ENCODE assay signal across 8 mouse cellular contexts in genomic region chr11:107025411-107026321, GRCm38 (mm10). TPM values are rescaled to one million over a fixed set of nuclear protein-coding genes. Genes with fewer than 3 reads are reported as not detected.
A peak's percentile ranks its signal among the peaks of the same experiment; 100 is the strongest.
DNase-seq lines count a peak whose midpoint lies in the region; ATAC-seq lines count a peak whose summit lies in the region.

TSS of gene 1810010H24Rik (plus strand) at chr11:107025681.

- no peak for ATAC-seq in heart, embryonic 16.5 days (replicated peaks; ENCODE audit: extremely low read depth, insufficient read depth, low FRiP score)
- 0 out of 2 replicates have a peak, but pooled peaks have one; percentile 14 for ATAC-seq in limb, embryonic 11.5 days (ENCODE audit: insufficient number of reproducible peaks, low FRiP score, low TSS enrichment, low read depth)
- 0 out of 2 replicates have a peak, but pooled peaks have one; percentile 18 for ATAC-seq in midbrain, embryonic 15.5 days (replicated peaks)

- under 1% methylated on average over 45 of the region's 45 CpGs for WGBS in heart, embryonic 16.5 days
- WGBS in limb, embryonic 11.5 days = under 1% methylated on average over 45 of the region's 45 CpGs
- under 1% methylated on average over 45 of the region's 45 CpGs for WGBS in midbrain, embryonic 15.5 days

- peaks cover 21% of the 10 kb centered on the region for H3K4me1 ChIP-seq in heart, embryonic 16.5 days (ENCODE audit: control insufficient read depth, insufficient read depth, low read length)
- H3K4me1 ChIP-seq in limb, embryonic 11.5 days (ENCODE audit: control insufficient read depth, insufficient read depth, low read length) = peaks cover 12% of the 10 kb centered on the region; the same call in 1 of the 2 replicates
- peaks cover 29% of the 10 kb centered on the region for H3K4me1 ChIP-seq in midbrain, embryonic 15.5 days

- peak within 1 kb of the TSS; percentile 67 for H3K4me3 ChIP-seq in heart, embryonic 16.5 days (ENCODE audit: low read length)
- H3K4me3 ChIP-seq in limb, embryonic 11.5 days (ENCODE audit: low read depth, low read length) = peak within 1 kb of the TSS; percentile 33
- peak within 1 kb of the TSS; percentile 49 for H3K4me3 ChIP-seq in midbrain, embryonic 15.5 days

- no peaks in the 10 kb centered on the region for H3K9me3 ChIP-seq in heart, embryonic 16.5 days (replicated peaks; ENCODE audit: control insufficient read depth, low read length)
- H3K9me3 ChIP-seq in limb, embryonic 11.5 days (ENCODE audit: control insufficient read depth, low read length) = no peaks in the 10 kb centered on the region
- no peaks in the 10 kb centered on the region for H3K9me3 ChIP-seq in midbrain, embryonic 15.5 days

- H3K4me2 ChIP-seq in heart, embryonic 16.5 days (ENCODE audit: low read depth, low read length) = peak within 1 kb of the TSS; percentile 98
- peak within 1 kb of the TSS; percentile 78 for H3K4me2 ChIP-seq in limb, embryonic 11.5 days (ENCODE audit: low read depth, severe bottlenecking)
- peak within 1 kb of the TSS; percentile 78 for H3K4me2 ChIP-seq in midbrain, embryonic 15.5 days

- H3K36me3 ChIP-seq in heart, embryonic 16.5 days (ENCODE audit: control insufficient read depth, insufficient read depth) = no peaks in the 10 kb centered on the region
- no peaks in the 10 kb centered on the region for H3K36me3 ChIP-seq in limb, embryonic 11.5 days (ENCODE audit: control insufficient read depth, insufficient read depth, low read length)
- no peaks in the 10 kb centered on the region for H3K36me3 ChIP-seq in midbrain, embryonic 15.5 days (replicated peaks)

- peak within 1 kb of the TSS; percentile 76 for H3K9ac ChIP-seq in heart, embryonic 16.5 days (ENCODE audit: low read length)
- peak within 1 kb of the TSS; percentile 22; the same call in 1 of the 2 replicates for H3K9ac ChIP-seq in limb, embryonic 11.5 days (ENCODE audit: low read length)
- peak within 1 kb of the TSS; percentile 63 for H3K9ac ChIP-seq in midbrain, embryonic 15.5 days

- no peaks in the 10 kb centered on the region for H3K27me3 ChIP-seq in heart, embryonic 16.5 days (ENCODE audit: control insufficient read depth, insufficient read depth, low read length)
- H3K27me3 ChIP-seq in limb, embryonic 11.5 days (ENCODE audit: control insufficient read depth, insufficient read depth, low read length) = 0 out of 2 replicates have a peak, but pooled peaks cover 5% of the 10 kb centered on the region
- no peaks in the 10 kb centered on the region for H3K27me3 ChIP-seq in midbrain, embryonic 15.5 days (replicated peaks)

- H3K27ac ChIP-seq in heart, embryonic 16.5 days (ENCODE audit: low read length) = peak within 1 kb of the TSS; percentile 54
- no peak within 1 kb of the TSS for H3K27ac ChIP-seq in limb, embryonic 11.5 days (replicated peaks; ENCODE audit: low read depth, low read length)
- peak within 1 kb of the TSS; percentile 66 for H3K27ac ChIP-seq in midbrain, embryonic 15.5 days

- DNase-seq in right cerebral cortex, postnatal 4 days = peak; percentile 43
- no peak for DNase-seq in right cerebral cortex, postnatal 14 days
- peak; percentile 61 to 66 for DNase-seq in cerebellum, postnatal 25 days
- peak; percentile 55 for DNase-seq in limb, embryonic 11.5 days (ENCODE audit: low spot score)
- no peak for DNase-seq in frontal cortex, postnatal 10 days (ENCODE audit: low spot score in 2 of 2)
- no peak for DNase-seq in left cerebral cortex, adult 18-20 months (ENCODE audit: low spot score in 2 of 2)

RNA-seq across cellular contexts. Expression of gene 1810010H24Rik, which starts in this region (rescaled TPM):
- polyA plus RNA-seq in heart, embryonic 16.5 days (2015; fragmentation: Nextera tagmentation; extraction: Ambion mirVana) = 1.6 and 3.7 TPM in 2 replicates
- polyA plus RNA-seq in limb, embryonic 11.5 days (2014; fragmentation: Nextera tagmentation; extraction: Ambion mirVana) = 1.5 TPM in 2 replicates
- polyA plus RNA-seq in midbrain, embryonic 15.5 days (2015; fragmentation: Nextera tagmentation; extraction: Ambion mirVana) = 6.9 and 7.3 TPM in 2 replicates
- total RNA-seq in left cerebral cortex, adult 18-20 months (2021) = 1 to 10 TPM; 3.2 to 4.7 TPM

Comparison
In these comparisons a context has a peak if more than half of its experiments do, and no peak if none do; other contexts are left out.
1. DNase-seq: peak in right cerebral cortex, postnatal 4 days (single experiment), cerebellum, postnatal 25 days (2 of 2) and limb, embryonic 11.5 days (single experiment); none in right cerebral cortex, postnatal 14 days (single experiment), frontal cortex, postnatal 10 days (0 of 2) and left cerebral cortex, adult 18-20 months (0 of 2).
2. H3K9ac ChIP-seq: peak in every context shown above with its lines; median percentile 76 in heart, embryonic 16.5 days; 63 in midbrain, embryonic 15.5 days; 22 in limb, embryonic 11.5 days.
3. Peak in every context shown above with its lines, with median percentiles within 50 percentile points of each other: H3K4me2 ChIP-seq and H3K4me3 ChIP-seq.